Mouse (Mus musculus) megakaryocyte, embryonic 14.5 days (primary cell): Measurements from ENCODE around the gene Spi1.

Experiments used
- FLI1 ChIP-seq: IDR thresholded peaks from 2 replicates; pipeline ENCODE4 v1.6.1; 2012; ENCODE audit warnings: low read length, inconsistent platforms, mixed read lengths
- GATA1 ChIP-seq: IDR thresholded peaks from 3 replicates; pipeline ENCODE4 v1.6.1; 2012; ENCODE audit warnings: mixed read lengths, low read length, inconsistent platforms, borderline replicate concordance

DNA sequence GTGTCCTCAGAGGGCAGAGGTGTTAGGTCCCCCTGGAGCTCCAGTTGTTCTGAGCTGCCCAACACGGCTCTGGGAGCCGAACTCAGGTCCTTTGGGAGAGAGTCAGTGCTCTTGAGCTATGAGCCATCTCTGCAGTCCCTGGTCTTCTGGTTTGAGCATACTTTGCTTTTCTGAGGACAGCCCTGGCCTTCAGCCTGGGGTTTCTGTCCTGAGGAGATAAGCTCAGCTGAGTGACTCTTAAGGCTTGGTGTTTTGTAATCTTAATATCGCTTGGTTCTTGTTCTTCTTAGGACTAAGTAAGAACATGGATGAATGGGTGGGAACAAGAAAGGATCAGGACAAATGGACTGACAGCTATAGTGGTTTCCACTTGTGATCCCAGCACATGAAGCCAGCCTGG lies 26.0 kb downstream of the Spi1 start:
- no peak for TF ChIP-seq GATA1
- no peak for TF ChIP-seq FLI1
